Mouse (Mus musculus): Measurements from ENCODE around the gene Tenm4. TPM values are rescaled to one million over a fixed set of nuclear protein-coding genes. Genes with fewer than 3 reads are reported as not detected.
A peak's percentile ranks its signal among the peaks of the same experiment; 100 is the strongest.

The Tenm4 gene
- polyA plus RNA-seq, 1 experiment from 2014 or later, result 31.3 TPM

GRCm38 (mm10) chr7:96773585-96774225 lies 602.7 kb downstream of the Tenm4 start:
- Histone ChIP-seq H3K9me3 (ENCODE audit: control insufficient read depth, low read length) (0 out of 2 replicates have a peak, but pooled peaks cover 6% of the 10 kb centered on the region), H3K9ac (ENCODE audit: low read depth, low read length) (no peak overlapping the region), H3K27ac (replicated peaks; ENCODE audit: low read depth, low read length) (peak overlapping the region; percentile 36; the same call in 1 of the 2 replicates), H3K36me3 (ENCODE audit: control insufficient read depth, insufficient read depth, low read length) (peaks cover 7% of the 10 kb centered on the region; the same call in 1 of the 2 replicates), H3K4me3 (ENCODE audit: low read depth, low read length) (no peak overlapping the region), H3K4me1 (ENCODE audit: control insufficient read depth, insufficient read depth, low read length) (peaks cover 19% of the 10 kb centered on the region), H3K27me3 (replicated peaks; ENCODE audit: control insufficient read depth, insufficient read depth, low read length) (no peaks in the 10 kb centered on the region), H3K4me2 (ENCODE audit: low read depth, low read length) (no peak overlapping the region)
- no peak; the same call in 1 of the 2 replicates for ATAC-seq (ENCODE audit: low read depth)
- WGBS, result 79% methylated on average over 15 of the region's 17 CpGs
- no peak for DNase-seq (ENCODE audit: low spot score)

- H3K9ac ChIP-seq (ENCODE audit: low read depth, low read length), result peak overlapping the region; percentile 2; the same call in 1 of the 2 replicates
- ATAC-seq (ENCODE audit: low read depth) (no peak), DNase-seq (ENCODE audit: low spot score) (peak; percentile 53)
- no peak overlapping the region for H3K4me2 ChIP-seq (ENCODE audit: low read depth, low read length)
- peak overlapping the region; percentile 36 for H3K27ac ChIP-seq (replicated peaks; ENCODE audit: low read depth, low read length)
- no peak overlapping the region for H3K4me3 ChIP-seq (ENCODE audit: low read depth, low read length)
- peaks cover 19% of the 10 kb centered on the region for H3K4me1 ChIP-seq (ENCODE audit: control insufficient read depth, insufficient read depth, low read length)
- H3K9me3 ChIP-seq (ENCODE audit: control insufficient read depth, low read length), result 0 out of 2 replicates have a peak, but pooled peaks cover 6% of the 10 kb centered on the region
- H3K36me3 ChIP-seq (ENCODE audit: control insufficient read depth, insufficient read depth, low read length), result peaks cover 7% of the 10 kb centered on the region; the same call in 1 of the 2 replicates
- H3K27me3 ChIP-seq (replicated peaks; ENCODE audit: control insufficient read depth, insufficient read depth, low read length), result no peaks in the 10 kb centered on the region
- 11% methylated on average over 6 of the region's 6 CpGs for WGBS
Observed at GRCm38 (mm10) chr7:96775080-96775486, 604.0 kb downstream of the Tenm4 start.

GRCm38 (mm10) chr7:96777938-96778600 lies 607.0 kb downstream of the Tenm4 start:
- Histone ChIP-seq H3K27me3 (replicated peaks; ENCODE audit: control insufficient read depth, insufficient read depth, low read length) (no peaks in the 10 kb centered on the region), H3K4me3 (ENCODE audit: low read depth, low read length) (no peak overlapping the region), H3K4me1 (ENCODE audit: control insufficient read depth, insufficient read depth, low read length) (peaks cover 19% of the 10 kb centered on the region), H3K4me2 (ENCODE audit: low read depth, low read length) (no peak overlapping the region), H3K27ac (replicated peaks; ENCODE audit: low read depth, low read length) (no peak overlapping the region), H3K9ac (ENCODE audit: low read depth, low read length) (no peak overlapping the region), H3K9me3 (ENCODE audit: control insufficient read depth, low read length) (0 out of 2 replicates have a peak, but pooled peaks cover 6% of the 10 kb centered on the region), H3K36me3 (ENCODE audit: control insufficient read depth, insufficient read depth, low read length) (no peaks in the 10 kb centered on the region)
- no peak for ATAC-seq (ENCODE audit: low read depth)
- no peak for DNase-seq (ENCODE audit: low spot score)
- 85% methylated on average over 8 of the region's 8 CpGs for WGBS

- no peak overlapping the region for H3K4me2 ChIP-seq (ENCODE audit: low read depth, low read length)
- DNase-seq (ENCODE audit: low spot score) (no peak), ATAC-seq (ENCODE audit: low read depth) (no peak)
- peaks cover 19% of the 10 kb centered on the region for H3K4me1 ChIP-seq (ENCODE audit: control insufficient read depth, insufficient read depth, low read length)
- H3K27ac ChIP-seq (replicated peaks; ENCODE audit: low read depth, low read length), result no peak overlapping the region
- 58% methylated on average over 3 of the region's 3 CpGs for WGBS
- no peak overlapping the region for H3K4me3 ChIP-seq (ENCODE audit: low read depth, low read length)
- H3K9ac ChIP-seq (ENCODE audit: low read depth, low read length), result no peak overlapping the region
- no peaks in the 10 kb centered on the region for H3K36me3 ChIP-seq (ENCODE audit: control insufficient read depth, insufficient read depth, low read length)
- no peaks in the 10 kb centered on the region for H3K27me3 ChIP-seq (replicated peaks; ENCODE audit: control insufficient read depth, insufficient read depth, low read length)
- 0 out of 2 replicates have a peak, but pooled peaks cover 6% of the 10 kb centered on the region for H3K9me3 ChIP-seq (ENCODE audit: control insufficient read depth, low read length)
Observed at GRCm38 (mm10) chr7:96778601-96778969, 607.5 kb downstream of the Tenm4 start.

- no peak for ATAC-seq (ENCODE audit: low read depth)
- H3K27ac ChIP-seq (replicated peaks; ENCODE audit: low read depth, low read length), result no peak overlapping the region
- no peak overlapping the region for H3K9ac ChIP-seq (ENCODE audit: low read depth, low read length)
- peaks cover 6% of the 10 kb centered on the region for H3K4me1 ChIP-seq (ENCODE audit: control insufficient read depth, insufficient read depth, low read length)
- 0 out of 2 replicates have a peak, but pooled peaks cover 6% of the 10 kb centered on the region for H3K9me3 ChIP-seq (ENCODE audit: control insufficient read depth, low read length)
- no peaks in the 10 kb centered on the region for H3K36me3 ChIP-seq (ENCODE audit: control insufficient read depth, insufficient read depth, low read length)
- no peak overlapping the region for H3K4me2 ChIP-seq (ENCODE audit: low read depth, low read length)
- DNase-seq (ENCODE audit: low spot score), result no peak
- 80% methylated on average over 1 of the region's 1 CpGs for whole genome bisulfite sequencing
- no peaks in the 10 kb centered on the region for H3K27me3 ChIP-seq (replicated peaks; ENCODE audit: control insufficient read depth, insufficient read depth, low read length)
- H3K4me3 ChIP-seq (ENCODE audit: low read depth, low read length), result no peak overlapping the region
Observed at GRCm38 (mm10) chr7:96780556-96780955, 609.5 kb downstream of the Tenm4 start.

DNA sequence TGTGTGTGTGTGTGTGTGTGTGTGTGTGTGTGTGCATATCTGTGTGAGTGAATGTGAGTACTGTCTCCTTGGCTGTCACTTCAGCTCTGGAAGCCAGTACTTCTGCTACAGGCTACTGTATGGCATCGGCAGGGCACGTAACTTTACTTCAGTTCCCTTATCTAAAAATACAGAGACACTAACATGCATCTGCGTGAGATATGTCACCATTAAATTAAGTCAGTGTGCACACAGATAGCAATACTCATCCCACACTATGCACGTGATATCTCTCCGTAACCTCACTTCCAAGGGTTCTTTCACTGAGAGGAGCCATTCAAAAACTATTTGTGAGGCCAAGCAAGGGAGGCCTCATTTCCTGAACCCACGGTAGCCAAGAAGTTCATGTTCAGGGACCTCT lies 610.0 kb downstream of the Tenm4 start:
- Histone ChIP-seq H3K9ac (ENCODE audit: low read depth, low read length) (no peak overlapping the region), H3K4me3 (ENCODE audit: low read depth, low read length) (no peak overlapping the region), H3K27me3 (replicated peaks; ENCODE audit: control insufficient read depth, insufficient read depth, low read length) (no peaks in the 10 kb centered on the region), H3K36me3 (ENCODE audit: control insufficient read depth, insufficient read depth, low read length) (no peaks in the 10 kb centered on the region), H3K4me1 (ENCODE audit: control insufficient read depth, insufficient read depth, low read length) (0 out of 2 replicates have a peak, but pooled peaks cover under 1% of the 10 kb centered on the region), H3K4me2 (ENCODE audit: low read depth, low read length) (no peak overlapping the region), H3K9me3 (ENCODE audit: control insufficient read depth, low read length) (0 out of 2 replicates have a peak, but pooled peaks cover 6% of the 10 kb centered on the region), H3K27ac (replicated peaks; ENCODE audit: low read depth, low read length) (no peak overlapping the region)
- DNase-seq (ENCODE audit: low spot score), result no peak
- WGBS, result 73% methylated on average over 6 of the region's 6 CpGs
- ATAC-seq (ENCODE audit: low read depth), result no peak

- 89% methylated on average over 4 of the region's 4 CpGs for WGBS
- Histone ChIP-seq H3K4me1 (ENCODE audit: control insufficient read depth, insufficient read depth, low read length) (no peaks in the 10 kb centered on the region), H3K9me3 (ENCODE audit: control insufficient read depth, low read length) (no peaks in the 10 kb centered on the region), H3K4me2 (ENCODE audit: low read depth, low read length) (no peak overlapping the region), H3K4me3 (ENCODE audit: low read depth, low read length) (no peak overlapping the region), H3K27me3 (replicated peaks; ENCODE audit: control insufficient read depth, insufficient read depth, low read length) (no peaks in the 10 kb centered on the region), H3K9ac (ENCODE audit: low read depth, low read length) (no peak overlapping the region), H3K36me3 (ENCODE audit: control insufficient read depth, insufficient read depth, low read length) (no peaks in the 10 kb centered on the region), H3K27ac (replicated peaks; ENCODE audit: low read depth, low read length) (no peak overlapping the region)
- ATAC-seq (ENCODE audit: low read depth), result no peak
- DNase-seq (ENCODE audit: low spot score), result no peak
Observed at GRCm38 (mm10) chr7:96782686-96783085, 611.6 kb downstream of the Tenm4 start.

DNA sequence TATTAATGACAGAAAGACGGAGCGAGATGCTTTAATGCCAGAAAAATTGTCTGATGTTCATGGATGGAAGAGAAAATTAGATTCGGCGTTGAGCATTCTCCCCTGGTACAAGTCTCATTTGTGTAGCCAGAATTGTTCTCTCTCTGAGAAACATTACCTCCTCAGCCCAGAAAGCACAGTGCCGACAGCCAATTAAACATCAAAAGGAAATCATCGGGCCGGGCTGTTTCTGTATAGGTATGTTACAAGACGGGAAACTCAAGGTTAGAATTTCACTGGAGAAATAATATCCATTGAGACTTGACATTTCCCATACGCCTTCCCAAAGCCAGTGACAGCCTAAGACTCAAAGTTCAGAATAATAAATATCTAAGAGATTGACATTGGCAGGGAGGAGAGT lies 614.8 kb downstream of the Tenm4 start:
- 27% methylated on average over 9 of the region's 9 CpGs for WGBS
- H3K36me3 ChIP-seq (ENCODE audit: control insufficient read depth, insufficient read depth, low read length), result no peaks in the 10 kb centered on the region
- no peak overlapping the region for H3K4me3 ChIP-seq (ENCODE audit: low read depth, low read length)
- no peaks in the 10 kb centered on the region for H3K9me3 ChIP-seq (ENCODE audit: control insufficient read depth, low read length)
- no peak overlapping the region for H3K27ac ChIP-seq (replicated peaks; ENCODE audit: low read depth, low read length)
- ATAC-seq (ENCODE audit: low read depth) (no peak), DNase-seq (ENCODE audit: low spot score) (no peak)
- no peak overlapping the region for H3K9ac ChIP-seq (ENCODE audit: low read depth, low read length)
- H3K27me3 ChIP-seq (replicated peaks; ENCODE audit: control insufficient read depth, insufficient read depth, low read length), result no peaks in the 10 kb centered on the region
- no peaks in the 10 kb centered on the region for H3K4me1 ChIP-seq (ENCODE audit: control insufficient read depth, insufficient read depth, low read length)
- no peak overlapping the region for H3K4me2 ChIP-seq (ENCODE audit: low read depth, low read length)
